Mouse (Mus musculus): ENCODE measurements around the gene H2-Ob.

GRCm38 (mm10) chr17:34203444-34203843, 35.3 kb upstream of the H2-Ob start, which contains the start of gene Tap2:
- TF ChIP-seq POLR2A (IDR thresholded peaks at IDR 0.05; ENCODE audit: borderline replicate concordance, low read depth, low read length) (no peak), CTCF (IDR thresholded peaks at IDR 0.05; ENCODE audit: low read depth, low read length) (no peak)
